Comparison of ENCODE assay signal across 11 mouse cellular contexts in genomic region chr13:51191416-51192140, GRCm38 (mm10). TPM values are rescaled to one million over a fixed set of nuclear protein-coding genes. Genes with fewer than 3 reads are reported as not detected.
DNase-seq lines count a peak whose midpoint lies in the region; ATAC-seq and TF ChIP-seq lines count a peak whose summit lies in the region.
"Had no signal": no experiment of that assay in that cellular context is flagged by ENCODE, and none has a peak within 500 bp of the region (broad histone marks: within the 10 kb centered on the region; RNA-seq: fewer than 3 reads in every experiment).

No protein-coding gene starts in this region.

- no peaks in the 10 kb centered on the region for H3K9me3 ChIP-seq in heart, postnatal 0 days (replicated peaks; ENCODE audit: control insufficient read depth, low read length)
- H3K9me3 ChIP-seq: embryonic facial prominence, embryonic 13.5 days had no signal

- TF ChIP-seq CTCF in heart, postnatal 0 days (IDR thresholded peaks at IDR 0.05; ENCODE audit: low read depth): peak; percentile 31; the same call in 1 of the 2 replicates

- WGBS in heart, postnatal 0 days: 70% methylated on average over 6 of the region's 6 CpGs

- no peak for ATAC-seq in heart, postnatal 0 days (ENCODE audit: insufficient read depth, low read depth)
- ATAC-seq in monocyte, adult 5-6 weeks (replicated peaks; ENCODE audit: insufficient number of reproducible peaks, low FRiP score, low TSS enrichment, poor library complexity, severe bottlenecking): no peak

- H3K4me2 ChIP-seq in heart, postnatal 0 days (ENCODE audit: low read depth, low read length): no peak overlapping the region
- H3K4me2 ChIP-seq: embryonic facial prominence, embryonic 13.5 days had no signal

- no peak for TF ChIP-seq EP300 in heart, postnatal 0 days (IDR thresholded peaks at IDR 0.05; ENCODE audit: low read depth)

- H3K27ac ChIP-seq in heart, postnatal 0 days (ENCODE audit: low read depth): no peak overlapping the region
- H3K27ac ChIP-seq: embryonic facial prominence, embryonic 13.5 days; macrophage had no signal

- no peaks in the 10 kb centered on the region for H3K4me1 ChIP-seq in heart, postnatal 0 days (ENCODE audit: control insufficient read depth, insufficient read depth)
- H3K4me1 ChIP-seq: embryonic facial prominence, embryonic 13.5 days had no signal

- intact Hi-C loops in left cerebral cortex, postnatal 10 days (cut with DNase I): loop anchor here (5.0 to 10.0 kb wide), 3 partner anchors 226 to 423 kb away; no protein-coding TSS in a partner anchor

- H3K4me3 ChIP-seq in heart, postnatal 0 days (ENCODE audit: low read depth, low read length): no peak overlapping the region
- H3K4me3 ChIP-seq: embryonic facial prominence, embryonic 13.5 days had no signal

- H3K27me3 ChIP-seq in heart, postnatal 0 days (ENCODE audit: control insufficient read depth, insufficient read depth, low read length): no peaks in the 10 kb centered on the region
- H3K27me3 ChIP-seq: embryonic facial prominence, embryonic 13.5 days had no signal

- no peak for DNase-seq in heart, postnatal 0 days (ENCODE audit: low spot score)
- DNase-seq in heart, adult 11 months: no peak
- peak; percentile 38 for DNase-seq in right cerebral cortex, postnatal 4 days
- DNase-seq in right cerebral cortex, postnatal 36 days (ENCODE audit: low spot score in 2 of 2): no peak
- peak; percentile 65 for DNase-seq in embryo, embryonic 10.5 days (ENCODE audit: low spot score)
- peak; percentile 70 for DNase-seq in lung, postnatal 36 days
- no peak for DNase-seq in left cerebral cortex, postnatal 10 days (ENCODE audit: extremely low spot score in 1 of 2, low spot score in 2 of 2)
- DNase-seq: thymus, postnatal 4 days had no signal

- H3K9ac ChIP-seq in heart, postnatal 0 days (replicated peaks; ENCODE audit: low read depth, low read length): no peak overlapping the region
- H3K9ac ChIP-seq: embryonic facial prominence, embryonic 13.5 days had no signal

- H3K36me3 ChIP-seq in heart, postnatal 0 days (replicated peaks; ENCODE audit: control insufficient read depth, insufficient read depth, low read length): no peaks in the 10 kb centered on the region
- H3K36me3 ChIP-seq: embryonic facial prominence, embryonic 13.5 days had no signal

RNA-seq across cellular contexts. Expression of gene Nxnl2, which starts 20.8 kb away (rescaled TPM):
- 1.1 and 3.5 TPM in 2 replicates for total RNA-seq in heart, postnatal 0 days (2014; rRNA removed; ENCODE audit: low replicate concordance)
- 1.1 TPM in 2 replicates for polyA plus RNA-seq in heart, postnatal 0 days (2015; fragmentation: Nextera tagmentation; extraction: Ambion mirVana)
- total RNA-seq in monocyte, adult 5-6 weeks (2017): 2.0 TPM in 1 of 3 replicates, not detected in the others
- 1 to 10 TPM in 1 of 2 experiments, under 1 TPM in 1; 0.95 to 1.1 TPM for total RNA-seq in left cerebral cortex, postnatal 10 days (2021)
- polyA plus RNA-seq: macrophage had no signal

Comparison
In these comparisons a context has a peak if more than half of its experiments do, and no peak if none do; other contexts are left out.
1. DNase-seq: peak in right cerebral cortex, postnatal 4 days (single experiment), embryo, embryonic 10.5 days (single experiment) and lung, postnatal 36 days (single experiment); none in heart, postnatal 0 days (single experiment), heart, adult 11 months (single experiment), right cerebral cortex, postnatal 36 days (0 of 2) and left cerebral cortex, postnatal 10 days (0 of 2).